Mouse (Mus musculus) lung, postnatal 0 days (tissue): ENCODE measurements around the gene Kmo. TPM values are rescaled to one million over a fixed set of nuclear protein-coding genes. Genes with fewer than 3 reads are reported as not detected.

Experiments used
- ATAC-seq: fragments of 200-750 bp; cut with Nextera tagmentation; 2 replicates; pipeline ENCODE4 v1.8.0; 2017; ENCODE audit warnings: moderate library complexity
- DNase-seq: peaks from one replicate; pipeline ENCODE4 v3.0.0-alpha.2; 2016; ENCODE audit warnings: low spot score
- H3K27ac ChIP-seq: fragments of 300-500 bp; sonication (generic); 2 replicates; pipeline ENCODE4 v1.5.1; 2014; ENCODE audit warnings: antibody characterized with exemption, mild to moderate bottlenecking, low read length, mixed read lengths
- H3K27me3 ChIP-seq: fragments of 300-500 bp; sonication (generic); replicated peaks from 2 replicates; pipeline ENCODE4 v1.6.1; 2014; ENCODE audit warnings: low read length, mixed read lengths; ENCODE audit not compliant: insufficient read depth
- H3K36me3 ChIP-seq: fragments of 300-500 bp; sonication (generic); 2 replicates; pipeline ENCODE4 v1.6.1; 2014; ENCODE audit warnings: low read length, mixed read lengths; ENCODE audit not compliant: insufficient read depth
- H3K4me1 ChIP-seq: fragments of 300-500 bp; sonication (generic); 2 replicates; pipeline ENCODE4 v1.6.1; 2014; ENCODE audit warnings: antibody characterized with exemption, low read depth, low read length, mixed read lengths; ENCODE audit not compliant: insufficient read depth
- H3K4me2 ChIP-seq: fragments of 300-500 bp; sonication (generic); replicated peaks from 2 replicates; pipeline ENCODE4 v1.6.1; 2014; ENCODE audit warnings: low read depth, mild to moderate bottlenecking, low read length, moderate library complexity, mixed read lengths
- H3K4me3 ChIP-seq: fragments of 300-500 bp; sonication (generic); 2 replicates; pipeline ENCODE4 v1.5.1; 2014; ENCODE audit warnings: low read depth, low read length
- H3K9ac ChIP-seq: fragments of 300-500 bp; sonication (generic); replicated peaks from 2 replicates; pipeline ENCODE4 v1.6.1; 2014; ENCODE audit warnings: low read depth, mild to moderate bottlenecking
- H3K9me3 ChIP-seq: fragments of 300-500 bp; sonication (generic); 2 replicates; pipeline ENCODE4 v1.6.1; 2016; ENCODE audit warnings: low read length, mixed read lengths
- CTCF ChIP-seq: IDR thresholded peaks from 2 replicates; pipeline ENCODE4 v1.5.1; 2016; ENCODE audit warnings: antibody characterized with exemption, mild to moderate bottlenecking
- EP300 ChIP-seq: IDR thresholded peaks from 2 replicates; pipeline ENCODE4 v1.6.1; 2016; ENCODE audit warnings: antibody characterized with exemption, mild to moderate bottlenecking, control low read depth
- whole genome bisulfite sequencing: fragments of 180-500 bp; shearing (Covaris S2); extraction: QIAGEN DNeasy Blood & Tissue Kit; methylation state at CpG from one replicate; pipeline ENCODE4 v1.1.7; 2014; 5-methylcytosine and 5-hydroxymethylcytosine counted together
- polyA plus RNA-seq: library from polyadenylated mRNA; unstranded; fragments of >200 nt; fragmentation: Nextera tagmentation; extraction: Ambion mirVana; gene quantifications from 2 replicates; pipeline ENCODE4 v1.2.1, GENCODE M21; 2015

Kmo gene
- polyA plus RNA-seq, 1 experiment from 2014 or later, result 0.21 TPM

DNA sequence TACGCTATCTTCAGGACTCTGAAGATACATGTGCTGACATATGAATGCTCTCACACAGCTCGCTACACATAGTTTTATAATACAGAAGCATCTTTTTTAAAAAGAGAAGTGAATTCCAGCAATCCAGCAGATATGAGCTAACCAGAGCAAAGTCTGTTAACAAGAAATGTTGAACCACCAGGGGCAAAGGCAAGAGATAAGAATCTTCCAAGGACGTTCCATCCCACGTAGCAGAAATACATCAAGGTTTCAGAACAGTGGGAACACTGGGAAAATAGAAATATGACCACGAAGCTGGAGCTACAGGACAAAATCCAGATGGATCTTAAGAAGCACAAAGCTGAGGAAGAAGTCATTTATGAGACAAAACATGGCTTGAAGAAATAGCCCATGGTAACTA, 10.2 kb downstream of the Kmo start:
- no peaks in the 10 kb centered on the region for H3K4me1 ChIP-seq
- no peaks in the 10 kb centered on the region for H3K36me3 ChIP-seq
- TF ChIP-seq EP300 (no peak), CTCF (no peak)
- no peak overlapping the region for H3K9ac ChIP-seq
- H3K9me3 ChIP-seq, result no peaks in the 10 kb centered on the region
- H3K27ac ChIP-seq, result no peak overlapping the region
- H3K4me3 ChIP-seq, result no peak overlapping the region
- WGBS, result 75% methylated on average over 5 of the region's 5 CpGs
- no peaks in the 10 kb centered on the region for H3K27me3 ChIP-seq
- ATAC-seq (no peak), DNase-seq (no peak)
- no peak overlapping the region for H3K4me2 ChIP-seq

DNA sequence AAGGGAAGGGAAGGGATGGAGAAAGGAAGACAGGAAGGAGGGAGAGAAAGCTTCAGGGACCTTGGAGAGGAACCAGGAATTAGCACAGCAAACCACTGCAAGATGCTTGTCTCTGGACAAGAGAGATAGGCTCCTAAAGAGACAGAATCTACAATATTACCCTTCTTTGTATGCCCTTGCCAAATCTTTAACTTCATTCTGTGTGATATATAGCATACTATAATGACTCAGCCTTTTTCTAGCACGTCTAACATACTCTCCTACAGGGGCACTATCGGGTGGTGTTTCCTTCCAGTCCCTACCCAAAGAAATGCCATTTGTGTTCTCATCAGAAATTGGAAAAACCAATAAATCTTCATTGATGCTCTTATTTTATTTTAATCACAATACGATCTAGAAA, 10.9 kb downstream of the Kmo start:
- WGBS, result 71% methylated on average over 3 of the region's 3 CpGs
- Histone ChIP-seq H3K9me3 (no peaks in the 10 kb centered on the region), H3K4me1 (no peaks in the 10 kb centered on the region), H3K36me3 (no peaks in the 10 kb centered on the region), H3K9ac (no peak overlapping the region), H3K4me2 (no peak overlapping the region), H3K27ac (no peak overlapping the region), H3K4me3 (no peak overlapping the region), H3K27me3 (no peaks in the 10 kb centered on the region)
- ATAC-seq (no peak), DNase-seq (no peak)
- TF ChIP-seq EP300, result no peak
- TF ChIP-seq CTCF, result no peak

GRCm38 (mm10) chr1:175631721-175632221, 11.6 kb downstream of the Kmo start:
- Histone ChIP-seq H3K4me1 (no peaks in the 10 kb centered on the region), H3K27ac (no peak overlapping the region), H3K9ac (no peak overlapping the region), H3K9me3 (no peaks in the 10 kb centered on the region), H3K4me2 (no peak overlapping the region), H3K27me3 (no peaks in the 10 kb centered on the region), H3K4me3 (no peak overlapping the region), H3K36me3 (no peaks in the 10 kb centered on the region)
- TF ChIP-seq EP300 (no peak), CTCF (no peak)
- DNase-seq (no peak), ATAC-seq (no peak)
- WGBS, result 68% methylated on average over 10 of the region's 10 CpGs

DNA sequence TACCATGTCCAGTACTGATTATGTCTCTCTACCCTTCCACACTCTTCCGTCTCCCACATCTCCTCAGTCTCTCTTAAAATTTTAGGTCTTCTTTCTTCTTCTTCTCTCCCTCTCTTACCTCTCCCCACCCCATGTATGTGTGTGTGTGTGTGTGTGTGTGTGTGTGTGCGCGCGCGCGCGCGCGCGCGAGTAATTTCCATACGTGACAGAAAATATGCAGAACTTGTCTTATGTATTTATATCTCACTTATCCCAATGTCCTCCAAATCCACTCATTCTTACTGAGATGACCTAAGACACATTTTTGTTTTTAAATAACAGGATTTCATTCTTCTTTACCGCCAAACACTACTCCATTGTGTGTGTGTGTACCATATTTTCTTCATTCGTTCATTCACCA, 12.3 kb downstream of the Kmo start:
- Histone ChIP-seq H3K4me2 (no peak overlapping the region), H3K4me1 (no peaks in the 10 kb centered on the region), H3K36me3 (no peaks in the 10 kb centered on the region), H3K4me3 (no peak overlapping the region), H3K27ac (no peak overlapping the region), H3K27me3 (no peaks in the 10 kb centered on the region), H3K9me3 (no peaks in the 10 kb centered on the region), H3K9ac (no peak overlapping the region)
- WGBS, result 94% methylated on average over 14 of the region's 14 CpGs
- no peak for ATAC-seq
- DNase-seq, result no peak
- no peak for TF ChIP-seq EP300
- TF ChIP-seq CTCF, result no peak

DNA sequence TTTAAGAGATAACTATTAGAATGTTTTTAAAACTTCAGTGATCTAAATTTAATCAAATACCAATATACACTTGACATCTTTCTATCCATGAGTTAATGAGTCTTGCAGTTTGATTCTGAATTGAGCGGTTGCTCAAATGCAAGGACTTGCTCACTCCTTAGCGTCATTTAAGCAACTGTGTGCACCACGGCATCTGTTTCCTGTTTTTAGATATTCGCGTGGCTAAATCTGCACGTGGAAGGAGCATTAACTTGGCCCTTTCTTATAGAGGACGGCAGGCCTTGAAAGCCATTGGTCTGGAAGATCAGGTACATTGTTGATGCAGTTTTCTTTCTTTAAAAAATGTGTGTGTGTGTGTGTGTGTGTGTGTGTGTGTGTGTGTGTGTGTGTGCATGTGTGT, 17.5 kb downstream of the Kmo start:
- Histone ChIP-seq H3K4me2 (no peak overlapping the region), H3K36me3 (no peaks in the 10 kb centered on the region), H3K4me1 (no peaks in the 10 kb centered on the region), H3K9me3 (no peaks in the 10 kb centered on the region), H3K4me3 (no peak overlapping the region), H3K9ac (no peak overlapping the region), H3K27me3 (no peaks in the 10 kb centered on the region), H3K27ac (no peak overlapping the region)
- TF ChIP-seq EP300 (no peak), CTCF (no peak)
- ATAC-seq, result no peak
- DNase-seq, result no peak
- 56% methylated on average over 7 of the region's 7 CpGs for WGBS

DNA sequence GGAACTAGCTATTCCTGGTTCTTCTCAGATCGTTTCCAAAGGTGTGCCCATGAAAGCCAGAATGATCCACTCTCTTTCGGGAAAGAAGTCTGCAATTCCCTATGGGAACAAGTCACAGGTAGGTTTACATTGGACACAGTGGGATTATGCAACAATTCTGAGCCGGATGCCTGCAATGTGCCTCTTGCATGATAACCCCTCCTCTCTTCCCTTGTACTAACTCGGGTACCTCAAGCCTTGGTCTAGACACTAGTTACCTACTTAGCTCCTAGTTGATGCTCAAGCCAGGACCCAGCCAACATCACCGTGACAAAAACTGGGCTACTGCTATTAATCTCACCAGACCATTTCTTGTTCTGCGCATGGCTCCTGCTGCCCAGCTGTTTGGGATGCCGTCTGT, 18.9 kb downstream of the Kmo start:
- TF ChIP-seq CTCF (no peak), EP300 (no peak)
- DNase-seq (no peak), ATAC-seq (no peak)
- 80% methylated on average over 7 of the region's 7 CpGs for WGBS
- Histone ChIP-seq H3K9ac (no peak overlapping the region), H3K4me1 (no peaks in the 10 kb centered on the region), H3K27me3 (no peaks in the 10 kb centered on the region), H3K4me3 (no peak overlapping the region), H3K36me3 (no peaks in the 10 kb centered on the region), H3K4me2 (no peak overlapping the region), H3K27ac (no peak overlapping the region), H3K9me3 (no peaks in the 10 kb centered on the region)

GRCm38 (mm10) chr1:175640435-175641150, 20.4 kb downstream of the Kmo start:
- H3K4me3 ChIP-seq, result no peak overlapping the region
- 66% methylated on average over 6 of the region's 6 CpGs for WGBS
- no peak for TF ChIP-seq EP300
- no peak for TF ChIP-seq CTCF
- H3K27me3 ChIP-seq, result no peaks in the 10 kb centered on the region
- no peaks in the 10 kb centered on the region for H3K9me3 ChIP-seq
- H3K9ac ChIP-seq, result no peak overlapping the region
- H3K4me1 ChIP-seq, result no peaks in the 10 kb centered on the region
- no peaks in the 10 kb centered on the region for H3K36me3 ChIP-seq
- no peak overlapping the region for H3K4me2 ChIP-seq
- no peak overlapping the region for H3K27ac ChIP-seq
- ATAC-seq (no peak), DNase-seq (no peak)
